Mouse (Mus musculus): ENCODE measurements at regions not wholly inside any gene's neighbourhood (a gene's known extent, or its start where the extent isn't known, plus 50 kb on each side); places are given as distances from the start of the nearest gene placed in this dataset.
A peak's percentile ranks its signal among the peaks of the same experiment; 100 is the strongest.

DNA sequence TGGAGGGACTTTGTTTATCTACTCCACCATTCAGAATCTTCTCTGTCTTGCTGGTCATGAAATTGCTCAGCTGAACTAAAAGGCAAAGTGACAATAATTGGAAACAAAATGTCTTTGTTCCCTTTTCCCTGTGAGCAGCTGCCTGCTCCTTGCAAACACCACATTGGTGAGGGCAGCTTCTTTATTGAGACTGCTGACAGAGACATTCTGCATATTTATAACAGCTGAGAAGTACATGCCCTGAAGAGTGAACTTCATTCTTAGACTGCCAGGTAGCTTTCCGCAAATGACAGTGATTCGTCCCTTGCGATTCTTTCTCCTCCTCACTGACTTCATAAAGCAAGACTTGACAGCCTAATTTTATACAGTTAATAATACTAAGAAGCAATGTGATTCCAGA, 237.0 kb downstream of the Cps1 start:
- Histone ChIP-seq H3K9me3 (replicated peaks) (no peaks in the 10 kb centered on the region), H3K36me3 (no peaks in the 10 kb centered on the region), H3K4me3 (no peak overlapping the region), H3K4me1 (no peaks in the 10 kb centered on the region), H3K27ac (no peak overlapping the region), H3K27me3 (ENCODE audit: low read depth, poor library complexity, severe bottlenecking) (no peaks in the 10 kb centered on the region)
- DNase-seq (ENCODE audit: low spot score): no peak
- WGBS: 95% methylated on average over 3 of the region's 3 CpGs

DNA sequence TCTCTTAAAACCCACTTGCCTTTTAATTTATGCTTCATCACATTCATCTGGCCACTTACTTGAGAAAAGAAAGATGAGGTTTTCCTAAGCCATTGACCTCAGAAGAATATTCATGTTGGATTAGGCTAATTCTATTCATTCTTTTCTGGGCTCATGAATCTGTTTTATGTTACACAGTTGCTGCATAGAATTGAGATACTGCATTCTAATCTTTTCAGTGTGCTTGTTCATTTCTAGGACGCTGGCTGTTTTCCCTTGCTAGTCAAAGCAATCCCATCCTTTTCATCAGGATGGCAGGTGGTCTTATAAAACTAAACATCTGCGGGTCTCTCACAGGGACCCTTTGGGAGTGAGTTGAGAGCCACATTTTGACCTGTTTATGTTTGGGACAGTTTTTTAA, 243.2 kb downstream of the Cps1 start:
- Histone ChIP-seq H3K4me3 (no peak overlapping the region), H3K4me1 (no peaks in the 10 kb centered on the region), H3K9me3 (replicated peaks) (no peaks in the 10 kb centered on the region), H3K27ac (no peak overlapping the region), H3K27me3 (ENCODE audit: low read depth, poor library complexity, severe bottlenecking) (no peaks in the 10 kb centered on the region), H3K36me3 (no peaks in the 10 kb centered on the region)
- DNase-seq (ENCODE audit: low spot score): no peak
- 47% methylated on average over 2 of the region's 2 CpGs for WGBS

DNA sequence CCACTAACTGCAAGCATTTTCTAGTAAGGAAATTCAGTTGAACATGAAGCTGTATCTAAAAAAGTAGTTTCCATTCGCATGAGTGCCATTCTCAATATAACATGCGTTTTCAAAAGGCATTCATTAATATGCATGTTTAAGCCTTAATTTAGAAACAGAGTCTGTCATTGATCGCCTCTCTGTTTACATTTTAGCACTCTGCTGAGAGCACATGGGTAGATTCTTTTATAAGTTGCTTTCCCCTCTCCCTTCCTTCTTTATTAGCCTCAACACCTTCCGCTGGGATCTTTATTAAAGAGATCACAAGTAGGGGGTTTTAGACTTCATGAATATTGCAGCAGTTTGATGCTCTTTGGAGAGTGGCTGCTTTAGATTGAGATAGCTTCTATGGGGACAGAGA, 243.7 kb downstream of the Cps1 start:
- Histone ChIP-seq H3K27ac (no peak overlapping the region), H3K27me3 (ENCODE audit: low read depth, poor library complexity, severe bottlenecking) (no peaks in the 10 kb centered on the region), H3K36me3 (no peaks in the 10 kb centered on the region), H3K4me1 (no peaks in the 10 kb centered on the region), H3K9me3 (replicated peaks) (no peaks in the 10 kb centered on the region), H3K4me3 (no peak overlapping the region)
- WGBS: 73% methylated on average over 4 of the region's 4 CpGs
- no peak for DNase-seq (ENCODE audit: low spot score)

DNA sequence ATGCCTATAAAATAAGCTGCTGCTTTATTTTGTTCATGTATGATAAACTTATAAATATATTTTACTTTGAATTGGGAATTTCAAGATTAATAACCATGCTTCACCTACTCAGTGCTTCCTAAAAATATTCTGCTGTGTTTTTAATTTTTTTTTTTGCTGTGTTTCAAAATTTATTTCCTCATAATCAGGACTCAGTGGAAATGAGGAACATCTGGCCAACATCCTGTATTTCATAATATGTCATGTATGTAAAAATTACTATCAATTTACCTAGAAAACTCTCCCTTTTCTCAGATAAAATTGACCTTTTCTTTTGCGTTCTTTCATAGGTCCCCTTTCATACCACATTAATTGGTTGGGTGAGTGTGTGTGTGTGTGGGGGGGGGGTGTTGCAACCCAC, 259.5 kb downstream of the Cps1 start:
- no peaks in the 10 kb centered on the region for H3K27me3 ChIP-seq (ENCODE audit: low read depth, poor library complexity, severe bottlenecking)
- no peak for DNase-seq (ENCODE audit: low spot score)
- no peaks in the 10 kb centered on the region for H3K4me1 ChIP-seq
- no peak overlapping the region for H3K4me3 ChIP-seq
- no peak overlapping the region for H3K27ac ChIP-seq
- no peaks in the 10 kb centered on the region for H3K9me3 ChIP-seq (replicated peaks)
- 97% methylated on average over 1 of the region's 1 CpGs for whole genome bisulfite sequencing
- H3K36me3 ChIP-seq: no peaks in the 10 kb centered on the region

DNA sequence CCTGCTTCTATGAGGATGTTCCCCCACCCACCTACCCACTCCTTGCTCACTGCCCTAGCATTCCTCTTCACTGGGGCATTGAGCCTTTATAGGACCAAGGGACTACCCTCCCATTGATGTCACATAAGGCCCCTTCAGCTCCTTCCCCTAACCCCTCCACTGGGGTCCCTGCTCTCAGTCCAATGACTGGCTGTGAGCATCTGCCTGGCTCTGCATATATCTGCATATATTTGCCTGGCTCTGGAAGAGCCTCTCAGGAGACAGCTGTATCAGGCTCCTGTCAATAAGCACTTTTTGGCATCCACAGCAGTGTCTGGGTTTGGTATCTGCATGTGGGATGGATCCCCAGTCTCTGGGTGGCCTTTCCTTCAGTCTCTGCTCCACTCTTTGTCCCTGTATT, 262.6 kb downstream of the Cps1 start:
- no peaks in the 10 kb centered on the region for H3K27me3 ChIP-seq (ENCODE audit: low read depth, poor library complexity, severe bottlenecking)
- H3K9me3 ChIP-seq (replicated peaks): no peaks in the 10 kb centered on the region
- H3K36me3 ChIP-seq: no peaks in the 10 kb centered on the region
- no peak overlapping the region for H3K4me3 ChIP-seq
- H3K4me1 ChIP-seq: no peaks in the 10 kb centered on the region
- DNase-seq (ENCODE audit: low spot score): no peak
- no peak overlapping the region for H3K27ac ChIP-seq

DNA sequence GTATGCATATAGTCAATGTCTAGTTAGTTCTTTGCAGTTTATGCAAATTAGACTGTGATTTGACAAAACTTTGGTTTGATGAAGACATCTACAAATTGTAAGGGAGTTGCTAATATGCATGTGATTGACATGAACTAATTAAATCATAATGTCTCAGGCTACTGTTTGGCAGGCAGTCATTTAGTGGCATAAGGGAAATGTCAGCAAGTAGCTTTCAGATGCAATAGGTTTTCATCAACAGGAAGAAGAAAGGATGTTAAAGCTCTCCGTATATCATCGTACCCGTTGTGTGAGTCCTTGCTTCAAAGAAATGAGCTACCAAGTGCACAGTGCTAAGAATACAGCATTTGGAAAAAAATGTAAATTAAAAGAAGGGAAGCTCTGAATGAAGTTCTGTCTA, 264.1 kb downstream of the Cps1 start:
- no peak for DNase-seq (ENCODE audit: low spot score)
- 89% methylated on average over 3 of the region's 3 CpGs for WGBS
- Histone ChIP-seq H3K36me3 (no peaks in the 10 kb centered on the region), H3K4me3 (no peak overlapping the region), H3K9me3 (replicated peaks) (no peaks in the 10 kb centered on the region), H3K27me3 (ENCODE audit: low read depth, poor library complexity, severe bottlenecking) (no peaks in the 10 kb centered on the region), H3K4me1 (no peaks in the 10 kb centered on the region), H3K27ac (no peak overlapping the region)

DNA sequence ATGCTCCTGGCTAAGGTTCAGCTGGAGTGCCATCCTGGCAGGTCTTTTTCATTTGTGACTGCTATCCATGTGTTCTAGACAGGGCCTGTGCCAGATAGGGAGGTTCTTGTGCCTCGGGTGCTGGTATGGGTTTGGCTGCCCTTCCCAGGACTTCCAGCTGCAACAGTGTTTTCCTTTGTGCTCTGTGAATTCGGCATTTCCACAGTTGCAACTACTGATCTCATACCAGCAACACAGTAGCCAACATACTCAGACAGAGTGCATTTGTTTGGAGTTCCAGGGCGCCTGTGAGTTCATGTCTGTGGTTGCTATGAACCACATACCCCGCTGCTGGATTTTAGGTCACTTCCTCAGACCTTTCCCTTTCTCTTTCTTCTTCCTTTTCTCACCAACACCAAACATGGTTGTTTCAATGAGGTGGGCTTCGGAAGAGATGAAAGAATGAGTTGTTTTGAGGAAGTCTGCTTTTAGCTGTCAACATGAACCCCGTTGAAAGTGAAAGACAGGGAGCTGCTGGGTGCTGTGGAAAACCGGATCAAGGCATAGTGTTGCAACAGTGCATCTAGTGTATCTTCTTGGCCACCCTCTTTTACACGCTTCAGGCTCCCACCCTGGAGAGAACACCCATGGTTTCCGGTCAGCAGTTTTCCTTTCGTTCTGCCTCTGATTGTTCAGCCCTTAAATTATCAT, 275.1 kb downstream of the Cps1 start:
- Histone ChIP-seq H3K27me3 (ENCODE audit: low read depth, poor library complexity, severe bottlenecking) (no peaks in the 10 kb centered on the region), H3K4me3 (no peak overlapping the region), H3K9me3 (replicated peaks) (no peaks in the 10 kb centered on the region), H3K27ac (no peak overlapping the region), H3K36me3 (no peaks in the 10 kb centered on the region), H3K4me1 (no peaks in the 10 kb centered on the region)
- 85% methylated on average over 10 of the region's 10 CpGs for WGBS
- no peak for DNase-seq (ENCODE audit: low spot score)

DNA sequence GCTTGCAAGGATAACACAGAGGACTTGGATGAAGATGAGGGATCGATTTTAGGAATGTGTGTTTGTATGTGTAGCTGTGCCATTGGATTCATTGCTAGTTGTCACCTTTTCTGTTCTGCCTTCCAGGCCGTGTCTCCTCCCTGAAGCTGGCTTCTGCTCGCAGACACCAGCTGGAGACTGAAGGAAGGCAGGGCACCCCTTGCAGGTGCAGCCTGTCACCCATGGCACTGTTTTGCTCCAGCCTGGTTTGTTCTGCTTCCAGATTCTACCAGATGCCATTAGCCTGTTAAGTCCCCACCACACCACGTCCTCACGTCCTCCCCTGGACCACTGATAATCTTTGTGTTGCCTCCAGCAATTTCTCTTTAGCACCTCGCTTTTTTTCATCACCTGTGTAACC, 286.7 kb downstream of the Cps1 start:
- H3K27me3 ChIP-seq (ENCODE audit: low read depth, poor library complexity, severe bottlenecking): no peaks in the 10 kb centered on the region
- no peaks in the 10 kb centered on the region for H3K4me1 ChIP-seq
- no peak for DNase-seq (ENCODE audit: low spot score)
- no peaks in the 10 kb centered on the region for H3K9me3 ChIP-seq (replicated peaks)
- no peak overlapping the region for H3K27ac ChIP-seq
- 84% methylated on average over 6 of the region's 6 CpGs for WGBS
- no peaks in the 10 kb centered on the region for H3K36me3 ChIP-seq
- no peak overlapping the region for H3K4me3 ChIP-seq

DNA sequence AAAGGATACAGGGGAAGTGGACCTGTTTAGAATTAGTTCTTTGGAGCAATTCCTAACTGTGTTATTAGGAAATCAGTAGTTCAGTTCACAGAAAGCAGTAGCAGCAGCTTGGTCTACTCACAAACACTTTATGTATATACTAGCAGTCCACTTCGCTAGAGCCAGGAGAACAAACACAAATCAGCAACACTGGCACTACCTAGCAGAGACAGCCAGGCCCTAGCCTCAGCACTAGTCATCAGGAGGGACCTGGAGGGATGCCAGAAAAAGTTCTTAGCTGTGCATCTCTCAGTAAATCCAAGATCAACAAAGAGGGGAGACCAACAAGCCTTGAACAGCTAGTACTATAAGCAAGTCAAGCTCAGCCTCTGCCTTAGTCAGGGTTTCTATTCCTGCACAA, 294.4 kb downstream of the Cps1 start:
- Histone ChIP-seq H3K27ac (no peak overlapping the region), H3K4me3 (no peak overlapping the region), H3K36me3 (no peaks in the 10 kb centered on the region), H3K9me3 (replicated peaks) (no peaks in the 10 kb centered on the region), H3K27me3 (ENCODE audit: low read depth, poor library complexity, severe bottlenecking) (no peaks in the 10 kb centered on the region), H3K4me1 (no peaks in the 10 kb centered on the region)
- no peak for DNase-seq (ENCODE audit: low spot score)
- 91% methylated on average over 1 of the region's 1 CpGs for WGBS

DNA sequence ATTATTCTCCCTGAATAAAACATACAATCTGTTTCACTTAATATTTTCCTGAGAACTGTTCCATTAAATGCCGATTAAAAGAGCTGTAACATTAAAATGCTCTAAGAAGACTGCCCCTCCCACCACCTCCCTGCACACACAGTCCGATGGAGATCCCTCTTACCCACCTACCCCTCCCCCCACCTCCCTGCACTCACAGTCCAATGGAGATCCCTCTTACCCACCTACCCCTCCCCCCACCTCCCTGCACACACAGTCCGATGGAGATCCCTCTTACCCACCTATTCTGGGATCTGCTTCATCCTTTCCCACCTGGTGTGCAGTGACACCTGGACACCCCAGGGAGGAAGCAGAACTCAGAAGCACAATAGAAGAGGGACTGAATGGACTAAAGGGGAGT, 305.6 kb downstream of the Cps1 start:
- no peaks in the 10 kb centered on the region for H3K36me3 ChIP-seq
- no peak overlapping the region for H3K4me3 ChIP-seq

DNA sequence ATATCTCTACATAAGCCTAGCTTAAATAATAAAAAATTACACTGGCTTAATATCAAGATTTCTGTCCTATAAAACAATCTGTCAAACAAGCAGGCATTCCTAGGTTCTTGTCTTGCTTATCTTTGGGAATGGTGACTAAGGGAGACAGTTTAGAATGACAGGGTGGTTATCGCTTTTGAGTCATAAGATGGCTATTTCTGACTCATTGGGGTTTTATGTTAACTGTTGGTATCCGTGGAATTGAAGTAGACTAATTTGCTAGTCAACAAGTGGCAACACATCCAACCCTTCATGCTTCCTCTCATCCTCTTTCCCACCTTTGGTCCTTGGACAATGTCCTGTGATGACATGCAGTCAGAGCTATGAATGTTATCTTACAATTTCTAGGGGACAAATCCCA, 328.0 kb downstream of the Cps1 start:
- H3K27ac ChIP-seq: no peak overlapping the region
- 90% methylated on average over 2 of the region's 2 CpGs for WGBS
- no peak for DNase-seq (ENCODE audit: low spot score)
- H3K36me3 ChIP-seq: no peaks in the 10 kb centered on the region
- no peak overlapping the region for H3K4me3 ChIP-seq
- no peaks in the 10 kb centered on the region for H3K9me3 ChIP-seq (replicated peaks)
- no peaks in the 10 kb centered on the region for H3K27me3 ChIP-seq (ENCODE audit: low read depth, poor library complexity, severe bottlenecking)
- H3K4me1 ChIP-seq: no peaks in the 10 kb centered on the region

More for the DNA sequence above, 305.6 kb downstream of the Cps1 start:
- no peak for DNase-seq (ENCODE audit: low spot score)
- Histone ChIP-seq H3K27me3 (ENCODE audit: low read depth, poor library complexity, severe bottlenecking) (no peaks in the 10 kb centered on the region), H3K4me1 (no peaks in the 10 kb centered on the region), H3K27ac (no peak overlapping the region), H3K9me3 (replicated peaks) (no peaks in the 10 kb centered on the region)
- WGBS: 71% methylated on average over 3 of the region's 3 CpGs

DNA sequence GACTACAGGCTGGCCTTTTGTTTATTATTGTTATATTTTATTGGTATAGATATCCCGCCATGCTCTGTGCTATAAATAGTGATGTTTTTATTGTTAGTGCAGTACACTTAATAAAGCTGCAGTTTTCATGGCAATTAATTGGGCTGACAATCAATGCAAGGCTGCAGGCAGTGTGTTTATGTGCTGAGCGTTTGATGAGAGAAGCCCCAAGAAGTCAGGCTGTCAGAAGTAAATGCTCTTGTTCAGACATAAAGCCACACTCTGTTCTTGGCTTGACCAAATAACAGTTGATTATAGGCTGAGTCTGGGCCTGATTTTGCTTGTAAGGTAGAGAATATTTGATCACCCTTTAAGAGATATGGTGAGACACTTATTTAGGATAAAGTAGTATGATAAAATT, 341.4 kb downstream of the Cps1 start:
- H3K9me3 ChIP-seq (replicated peaks): no peaks in the 10 kb centered on the region
- H3K27ac ChIP-seq: no peak overlapping the region
- no peak for DNase-seq (ENCODE audit: low spot score)
- H3K36me3 ChIP-seq: no peaks in the 10 kb centered on the region
- WGBS: 48% methylated on average over 2 of the region's 2 CpGs
- H3K4me1 ChIP-seq: peaks cover 11% of the 10 kb centered on the region
- H3K4me3 ChIP-seq: no peak overlapping the region
- H3K27me3 ChIP-seq (ENCODE audit: low read depth, poor library complexity, severe bottlenecking): no peaks in the 10 kb centered on the region

DNA sequence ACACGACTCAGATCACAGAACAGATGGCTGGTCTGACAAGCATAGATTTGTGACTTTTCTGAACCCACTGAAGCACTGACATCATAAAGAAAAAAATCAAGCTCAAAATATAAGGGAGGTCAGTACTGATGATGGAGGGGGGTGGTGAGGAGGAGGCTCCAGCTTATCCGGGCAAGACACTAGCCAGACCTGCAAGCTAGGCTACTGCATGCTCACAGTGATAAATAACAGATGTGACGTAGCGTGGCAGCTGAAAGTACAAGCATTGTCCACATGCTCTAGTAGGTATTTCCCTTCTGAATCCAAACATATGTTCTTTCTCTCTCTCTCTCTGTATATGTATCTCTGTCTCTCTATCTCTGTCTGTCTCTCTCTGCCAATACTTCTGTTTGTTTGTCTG, 342.7 kb downstream of the Cps1 start:
- Histone ChIP-seq H3K4me3 (no peak overlapping the region), H3K36me3 (no peaks in the 10 kb centered on the region), H3K4me1 (peaks cover 14% of the 10 kb centered on the region), H3K9me3 (replicated peaks) (no peaks in the 10 kb centered on the region), H3K27me3 (ENCODE audit: low read depth, poor library complexity, severe bottlenecking) (no peaks in the 10 kb centered on the region), H3K27ac (0 out of 2 replicates have a peak overlapping the region, but pooled peaks have one; percentile 14)
- 21% methylated on average over 4 of the region's 4 CpGs for WGBS
- DNase-seq (ENCODE audit: low spot score): peak; percentile 33

DNA sequence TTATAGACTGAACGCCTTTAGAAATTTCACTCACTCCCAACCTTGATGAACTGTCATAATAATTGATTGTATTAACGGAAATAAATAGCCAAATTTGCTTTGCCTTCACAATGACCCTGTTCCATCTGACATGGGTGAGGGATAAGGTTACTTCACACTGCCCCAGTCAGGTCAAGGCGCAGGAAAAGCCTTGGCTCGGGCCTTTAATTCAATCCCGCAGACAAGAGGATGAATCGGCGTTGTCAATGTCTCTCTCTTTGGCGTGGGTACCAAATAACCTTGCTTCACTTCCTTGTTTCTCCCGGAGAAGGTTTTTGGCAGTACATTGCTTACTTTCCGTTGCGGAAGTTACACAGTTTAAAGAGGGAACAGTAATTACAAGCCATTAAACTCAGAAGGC, 354.2 kb downstream of the Cps1 start:
- no peak overlapping the region for H3K4me3 ChIP-seq

More for the DNA sequence above, 354.2 kb downstream of the Cps1 start:
- Histone ChIP-seq H3K4me1 (no peaks in the 10 kb centered on the region), H3K36me3 (no peaks in the 10 kb centered on the region), H3K9me3 (replicated peaks) (no peaks in the 10 kb centered on the region), H3K27ac (no peak overlapping the region), H3K27me3 (ENCODE audit: low read depth, poor library complexity, severe bottlenecking) (no peaks in the 10 kb centered on the region)
- WGBS: 76% methylated on average over 11 of the region's 11 CpGs
- DNase-seq (ENCODE audit: low spot score): no peak

Data from limb, embryonic 10.5 days (tissue).